Mouse (Mus musculus): Measurements from ENCODE around the gene B4galnt3. TPM values are rescaled to one million over a fixed set of nuclear protein-coding genes. Genes with fewer than 3 reads are reported as not detected.
A peak's percentile ranks its signal among the peaks of the same experiment; 100 is the strongest.

Gene B4galnt3
- polyA plus RNA-seq, 1 experiment from 2014 or later, result 0.47 TPM

GRCm38 (mm10) chr6:120183771-120184170, 110.6 kb downstream of the B4galnt3 start:
- H3K9me3 ChIP-seq (ENCODE audit: control insufficient read depth, low read length), result no peaks in the 10 kb centered on the region
- ATAC-seq (replicated peaks; ENCODE audit: low FRiP score, low TSS enrichment, low read depth) (no peak), DNase-seq (ENCODE audit: low spot score) (no peak)
- WGBS, result 95% methylated on average over 4 of the region's 4 CpGs
- peaks cover 13% of the 10 kb centered on the region; the same call in 1 of the 2 replicates for H3K4me1 ChIP-seq (replicated peaks; ENCODE audit: control insufficient read depth, insufficient read depth, low read length)
- H3K27ac ChIP-seq (ENCODE audit: low read depth), result no peak overlapping the region
- H3K9ac ChIP-seq (ENCODE audit: low read length), result no peak overlapping the region
- no peaks in the 10 kb centered on the region for H3K36me3 ChIP-seq (ENCODE audit: control insufficient read depth, insufficient read depth, low read length)
- H3K27me3 ChIP-seq (replicated peaks; ENCODE audit: control insufficient read depth, insufficient read depth, low read length), result no peaks in the 10 kb centered on the region
- no peak overlapping the region for H3K4me2 ChIP-seq (ENCODE audit: low read length)
- H3K4me3 ChIP-seq (ENCODE audit: low read depth, low read length), result no peak overlapping the region

GRCm38 (mm10) chr6:120182160-120182559, 112.2 kb downstream of the B4galnt3 start:
- ATAC-seq (replicated peaks; ENCODE audit: low FRiP score, low TSS enrichment, low read depth), result no peak
- Histone ChIP-seq H3K27ac (ENCODE audit: low read depth) (no peak overlapping the region), H3K9ac (ENCODE audit: low read length) (no peak overlapping the region), H3K4me3 (ENCODE audit: low read depth, low read length) (no peak overlapping the region), H3K9me3 (ENCODE audit: control insufficient read depth, low read length) (no peaks in the 10 kb centered on the region), H3K36me3 (ENCODE audit: control insufficient read depth, insufficient read depth, low read length) (no peaks in the 10 kb centered on the region), H3K4me1 (replicated peaks; ENCODE audit: control insufficient read depth, insufficient read depth, low read length) (no peaks in the 10 kb centered on the region), H3K27me3 (replicated peaks; ENCODE audit: control insufficient read depth, insufficient read depth, low read length) (no peaks in the 10 kb centered on the region), H3K4me2 (ENCODE audit: low read length) (no peak overlapping the region)
- WGBS, result 89% methylated on average over 5 of the region's 5 CpGs
- DNase-seq (ENCODE audit: low spot score), result no peak

GRCm38 (mm10) chr6:120180492-120180891, 113.9 kb downstream of the B4galnt3 start:
- Histone ChIP-seq H3K9me3 (ENCODE audit: control insufficient read depth, low read length) (no peaks in the 10 kb centered on the region), H3K4me3 (ENCODE audit: low read depth, low read length) (no peak overlapping the region), H3K9ac (ENCODE audit: low read length) (no peak overlapping the region), H3K36me3 (ENCODE audit: control insufficient read depth, insufficient read depth, low read length) (no peaks in the 10 kb centered on the region), H3K27ac (ENCODE audit: low read depth) (no peak overlapping the region), H3K4me1 (replicated peaks; ENCODE audit: control insufficient read depth, insufficient read depth, low read length) (no peaks in the 10 kb centered on the region), H3K4me2 (ENCODE audit: low read length) (no peak overlapping the region), H3K27me3 (replicated peaks; ENCODE audit: control insufficient read depth, insufficient read depth, low read length) (no peaks in the 10 kb centered on the region)
- ATAC-seq (replicated peaks; ENCODE audit: low FRiP score, low TSS enrichment, low read depth), result no peak
- WGBS, result 67% methylated on average over 4 of the region's 4 CpGs
- DNase-seq (ENCODE audit: low spot score), result no peak

GRCm38 (mm10) chr6:120179756-120180206, 114.6 kb downstream of the B4galnt3 start:
- Histone ChIP-seq H3K4me3 (ENCODE audit: low read depth, low read length) (no peak overlapping the region), H3K27ac (ENCODE audit: low read depth) (no peak overlapping the region), H3K36me3 (ENCODE audit: control insufficient read depth, insufficient read depth, low read length) (no peaks in the 10 kb centered on the region), H3K9ac (ENCODE audit: low read length) (no peak overlapping the region), H3K27me3 (replicated peaks; ENCODE audit: control insufficient read depth, insufficient read depth, low read length) (no peaks in the 10 kb centered on the region), H3K4me2 (ENCODE audit: low read length) (no peak overlapping the region), H3K9me3 (ENCODE audit: control insufficient read depth, low read length) (no peaks in the 10 kb centered on the region), H3K4me1 (replicated peaks; ENCODE audit: control insufficient read depth, insufficient read depth, low read length) (no peaks in the 10 kb centered on the region)
- WGBS, result 79% methylated on average over 8 of the region's 8 CpGs
- DNase-seq (ENCODE audit: low spot score) (no peak), ATAC-seq (replicated peaks; ENCODE audit: low FRiP score, low TSS enrichment, low read depth) (no peak)

- Histone ChIP-seq H3K4me1 (replicated peaks; ENCODE audit: control insufficient read depth, insufficient read depth, low read length) (no peaks in the 10 kb centered on the region), H3K9ac (ENCODE audit: low read length) (no peak overlapping the region), H3K4me2 (ENCODE audit: low read length) (no peak overlapping the region), H3K27ac (ENCODE audit: low read depth) (no peak overlapping the region), H3K4me3 (ENCODE audit: low read depth, low read length) (no peak overlapping the region), H3K9me3 (ENCODE audit: control insufficient read depth, low read length) (no peaks in the 10 kb centered on the region), H3K36me3 (ENCODE audit: control insufficient read depth, insufficient read depth, low read length) (no peaks in the 10 kb centered on the region), H3K27me3 (replicated peaks; ENCODE audit: control insufficient read depth, insufficient read depth, low read length) (no peaks in the 10 kb centered on the region)
- WGBS, result 82% methylated on average over 6 of the region's 6 CpGs
- no peak for DNase-seq (ENCODE audit: low spot score)
- ATAC-seq (replicated peaks; ENCODE audit: low FRiP score, low TSS enrichment, low read depth), result no peak
Measured at GRCm38 (mm10) chr6:120179044-120179755, 115.2 kb downstream of the B4galnt3 start.

GRCm38 (mm10) chr6:120175650-120176049, 118.7 kb downstream of the B4galnt3 start:
- ATAC-seq (replicated peaks; ENCODE audit: low FRiP score, low TSS enrichment, low read depth), result no peak
- no peak overlapping the region for H3K27ac ChIP-seq (ENCODE audit: low read depth)
- no peaks in the 10 kb centered on the region for H3K27me3 ChIP-seq (replicated peaks; ENCODE audit: control insufficient read depth, insufficient read depth, low read length)
- DNase-seq (ENCODE audit: low spot score), result no peak
- 96% methylated on average over 4 of the region's 4 CpGs for WGBS
- H3K4me3 ChIP-seq (ENCODE audit: low read depth, low read length), result no peak overlapping the region
- no peaks in the 10 kb centered on the region for H3K36me3 ChIP-seq (ENCODE audit: control insufficient read depth, insufficient read depth, low read length)
- no peaks in the 10 kb centered on the region for H3K4me1 ChIP-seq (replicated peaks; ENCODE audit: control insufficient read depth, insufficient read depth, low read length)
- no peaks in the 10 kb centered on the region for H3K9me3 ChIP-seq (ENCODE audit: control insufficient read depth, low read length)
- no peak overlapping the region for H3K4me2 ChIP-seq (ENCODE audit: low read length)
- no peak overlapping the region for H3K9ac ChIP-seq (ENCODE audit: low read length)

- peak; percentile 74 for ATAC-seq (replicated peaks; ENCODE audit: low FRiP score, low TSS enrichment, low read depth)
- Histone ChIP-seq H3K27ac (ENCODE audit: low read depth) (no peak overlapping the region), H3K4me1 (replicated peaks; ENCODE audit: control insufficient read depth, insufficient read depth, low read length) (no peaks in the 10 kb centered on the region), H3K36me3 (ENCODE audit: control insufficient read depth, insufficient read depth, low read length) (no peaks in the 10 kb centered on the region), H3K9me3 (ENCODE audit: control insufficient read depth, low read length) (no peaks in the 10 kb centered on the region), H3K4me3 (ENCODE audit: low read depth, low read length) (no peak overlapping the region), H3K4me2 (ENCODE audit: low read length) (no peak overlapping the region), H3K27me3 (replicated peaks; ENCODE audit: control insufficient read depth, insufficient read depth, low read length) (no peaks in the 10 kb centered on the region), H3K9ac (ENCODE audit: low read length) (no peak overlapping the region)
- DNase-seq (ENCODE audit: low spot score), result no peak
- WGBS, result 61% methylated on average over 7 of the region's 7 CpGs
Measured at GRCm38 (mm10) chr6:120174602-120175115, 119.7 kb downstream of the B4galnt3 start.

- no peaks in the 10 kb centered on the region for H3K9me3 ChIP-seq (ENCODE audit: control insufficient read depth, low read length)
- no peak overlapping the region for H3K4me3 ChIP-seq (ENCODE audit: low read depth, low read length)
- no peak for DNase-seq (ENCODE audit: low spot score)
- no peak overlapping the region for H3K4me2 ChIP-seq (ENCODE audit: low read length)
- no peaks in the 10 kb centered on the region for H3K27me3 ChIP-seq (replicated peaks; ENCODE audit: control insufficient read depth, insufficient read depth, low read length)
- no peak overlapping the region for H3K9ac ChIP-seq (ENCODE audit: low read length)
- no peak overlapping the region for H3K27ac ChIP-seq (ENCODE audit: low read depth)
- H3K36me3 ChIP-seq (ENCODE audit: control insufficient read depth, insufficient read depth, low read length), result no peaks in the 10 kb centered on the region
- ATAC-seq (replicated peaks; ENCODE audit: low FRiP score, low TSS enrichment, low read depth), result peak; percentile 32; the same call in 1 of the 2 replicates
- no peaks in the 10 kb centered on the region for H3K4me1 ChIP-seq (replicated peaks; ENCODE audit: control insufficient read depth, insufficient read depth, low read length)
- 64% methylated on average over 6 of the region's 6 CpGs for WGBS
Measured at GRCm38 (mm10) chr6:120174028-120174601, 120.2 kb downstream of the B4galnt3 start.

Data from intestine, embryonic 14.5 days (tissue).